Comparison of ENCODE assay signal across 9 mouse cellular contexts in genomic region chr17:27969365-27969764, GRCm38 (mm10). TPM values are rescaled to one million over a fixed set of nuclear protein-coding genes. Genes with fewer than 3 reads are reported as not detected.
A peak's percentile ranks its signal among the peaks of the same experiment; 100 is the strongest.
DNase-seq lines count a peak whose midpoint lies in the region; ATAC-seq and TF ChIP-seq lines count a peak whose summit lies in the region.
"Had no signal": no experiment of that assay in that cellular context is flagged by ENCODE, and none has a peak within 500 bp of the region (broad histone marks: within the 10 kb centered on the region; RNA-seq: fewer than 3 reads in every experiment).

No protein-coding gene starts in this region.

- WGBS in intestine, embryonic 15.5 days: 65% methylated on average over 8 of the region's 8 CpGs

- no peaks in the 10 kb centered on the region for H3K27me3 ChIP-seq in intestine, embryonic 15.5 days (replicated peaks)
- H3K27me3 ChIP-seq: limb, embryonic 12.5 days had no signal

- intact Hi-C loops in left cerebral cortex, adult 2 months (cut with DNase I): no loop called here

- H3K27ac ChIP-seq in left cerebral cortex, adult 2 months: peak overlapping the region; percentile 60
- peak overlapping the region; percentile 33 for H3K27ac ChIP-seq in intestine, embryonic 15.5 days
- H3K27ac ChIP-seq: limb, embryonic 12.5 days had no signal

- DNase-seq in left cerebral cortex, adult 2 months (ENCODE audit: extremely low spot score in 1 of 2, low spot score in 2 of 2): no peak
- DNase-seq in left cerebral cortex, adult 18-20 months (ENCODE audit: low spot score in 2 of 2): no peak
- DNase-seq in embryo, embryonic 10.5 days (ENCODE audit: low spot score): peak; percentile 52
- DNase-seq in left cerebral cortex, adult 9 months (ENCODE audit: low spot score in 2 of 2): no peak
- no peak for DNase-seq in ovary, postnatal 36 days (ENCODE audit: low spot score)
- no peak for DNase-seq in frontal cortex, postnatal 10 days (ENCODE audit: low spot score in 2 of 2)

- no peak overlapping the region for H3K9ac ChIP-seq in intestine, embryonic 15.5 days
- H3K9ac ChIP-seq: limb, embryonic 12.5 days had no signal

- no peak overlapping the region for H3K4me2 ChIP-seq in intestine, embryonic 15.5 days (replicated peaks)
- H3K4me2 ChIP-seq: limb, embryonic 12.5 days had no signal

- peak; percentile 43 for TF ChIP-seq CTCF in left cerebral cortex, adult 2 months (IDR thresholded peaks at IDR 0.05)

- no peak overlapping the region for H3K4me3 ChIP-seq in left cerebral cortex, adult 2 months
- no peak overlapping the region for H3K4me3 ChIP-seq in intestine, embryonic 15.5 days (replicated peaks)
- H3K4me3 ChIP-seq: limb, embryonic 12.5 days had no signal

- no peaks in the 10 kb centered on the region for H3K9me3 ChIP-seq in intestine, embryonic 15.5 days
- H3K9me3 ChIP-seq: limb, embryonic 12.5 days had no signal

- H3K4me1 ChIP-seq in intestine, embryonic 15.5 days (replicated peaks): peaks cover 10% of the 10 kb centered on the region; the same call in 1 of the 2 replicates

- H3K36me3 ChIP-seq in intestine, embryonic 15.5 days: no peaks in the 10 kb centered on the region
- H3K36me3 ChIP-seq: limb, embryonic 12.5 days had no signal

- ATAC-seq in intestine, embryonic 15.5 days: peak; percentile 35; the same call in 1 of the 2 replicates
- peak; percentile 66 for ATAC-seq in megakaryocyte-erythroid progenitor cell, adult 5-6 weeks (replicated peaks; ENCODE audit: low FRiP score, low TSS enrichment, poor library complexity, severe bottlenecking)

RNA-seq across cellular contexts. Expression of gene Taf11, which starts 59.7 kb away (rescaled TPM):
- total RNA-seq in left cerebral cortex, adult 2 months (2021): 10 to 100 TPM; 45.6 to 51.1 TPM
- 10 to 100 TPM; 47.6 to 49.3 TPM for total RNA-seq in left cerebral cortex, adult 18-20 months (2021)
- polyA plus RNA-seq in intestine, embryonic 15.5 days (2015; fragmentation: Nextera tagmentation; extraction: Ambion mirVana): 54.0 and 54.4 TPM in 2 replicates
- 42.6 and 44.6 TPM in 2 replicates for total RNA-seq in megakaryocyte-erythroid progenitor cell, adult 5-6 weeks (2014; fragmentation: Nextera tagmentation)
- total RNA-seq in megakaryocyte-erythroid progenitor cell, adult 5-6 weeks (2017): 38.1 and 40.8 TPM in 2 replicates
